Mouse (Mus musculus) adipocyte (in vitro differentiated cells): ENCODE measurements around the gene Nog.

Experiments used
- DNase-seq: peaks from one replicate; pipeline ENCODE4 v3.0.0-alpha.2; 2016; ENCODE audit warnings: low spot score

The Nog gene

DNA sequence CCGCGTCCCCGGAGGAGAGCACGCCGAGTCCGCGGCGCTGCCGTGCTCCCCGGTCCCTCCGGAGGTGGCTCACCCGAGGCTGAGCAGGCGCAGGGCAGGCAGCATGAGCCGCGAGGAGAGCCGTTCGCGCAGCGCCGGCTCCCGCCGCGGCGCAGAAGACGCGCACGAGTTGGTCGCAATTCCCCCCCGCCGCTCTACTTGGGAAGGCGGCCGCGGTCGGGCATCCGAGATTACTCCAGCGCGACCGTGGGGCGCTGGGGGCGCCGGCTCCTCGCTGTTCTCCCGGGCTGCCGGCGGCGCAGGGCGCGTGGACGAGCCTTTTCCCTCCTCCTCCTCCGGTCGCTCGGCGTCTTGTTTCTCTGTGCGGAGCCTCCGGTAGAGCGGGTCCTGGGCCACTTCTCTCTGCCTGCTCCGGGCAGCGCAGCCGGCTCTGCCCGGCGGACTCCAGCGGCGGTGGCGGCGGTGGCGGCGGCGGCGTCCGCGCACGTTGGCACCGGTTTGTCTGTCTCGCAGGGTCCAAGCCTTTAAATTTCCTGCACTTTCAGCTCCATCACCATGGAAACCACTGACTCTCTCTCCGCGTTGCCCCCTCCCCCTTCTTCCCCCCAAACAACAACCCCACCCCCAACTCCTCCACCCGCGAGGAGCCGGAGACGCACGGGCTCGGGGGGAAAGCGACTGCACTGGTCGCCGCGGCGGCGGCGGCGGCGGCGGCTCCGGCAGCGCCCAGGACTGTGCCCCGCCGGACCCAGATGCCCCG lies at the start of gene Nog:
Gene Nog, minus strand, starts transcription at position 277 of the 760 bp plus-strand sequence.
- no peak for DNase-seq

DNA sequence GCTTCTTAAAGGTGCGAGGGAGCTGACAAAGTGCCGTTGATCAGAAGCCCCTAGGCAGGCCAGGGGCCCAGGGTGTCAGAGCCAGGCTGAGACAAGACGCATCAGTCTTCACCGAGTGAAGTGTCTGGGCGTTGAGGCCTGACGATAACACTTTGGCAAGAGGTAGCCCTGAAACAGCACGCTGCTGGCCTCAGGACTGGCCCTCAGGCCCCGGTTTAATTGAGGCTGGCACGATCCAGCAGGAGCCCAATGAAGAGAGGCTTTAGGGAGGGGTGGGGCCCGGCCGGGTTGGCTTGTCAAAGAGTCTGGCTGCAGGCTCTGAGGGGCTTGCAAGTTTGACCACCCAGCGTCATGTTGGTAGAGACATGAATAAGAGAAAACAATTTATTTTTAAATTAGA lies 38.1 kb upstream of the Nog start:
- DNase-seq = no peak

DNA sequence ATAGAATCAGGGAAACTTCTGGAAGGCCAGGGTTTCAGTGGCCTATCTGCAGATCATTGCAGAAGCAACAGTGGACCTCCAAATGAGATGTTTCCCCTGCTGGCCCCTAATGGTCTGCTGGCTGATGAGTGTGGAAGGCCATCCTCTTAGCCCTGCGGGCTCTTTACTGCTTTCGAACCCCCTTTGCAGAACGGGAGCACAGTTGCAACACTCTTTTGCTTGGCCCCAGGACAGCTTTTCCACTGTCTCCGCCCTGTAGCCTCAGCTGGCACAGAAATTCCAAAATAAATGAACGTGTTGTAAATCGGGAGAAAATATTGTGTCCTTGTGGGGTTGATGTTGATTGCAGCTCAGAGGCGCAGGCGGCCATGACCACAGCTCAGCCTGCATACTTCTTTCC lies 37.7 kb upstream of the Nog start:
- DNase-seq = no peak

DNA sequence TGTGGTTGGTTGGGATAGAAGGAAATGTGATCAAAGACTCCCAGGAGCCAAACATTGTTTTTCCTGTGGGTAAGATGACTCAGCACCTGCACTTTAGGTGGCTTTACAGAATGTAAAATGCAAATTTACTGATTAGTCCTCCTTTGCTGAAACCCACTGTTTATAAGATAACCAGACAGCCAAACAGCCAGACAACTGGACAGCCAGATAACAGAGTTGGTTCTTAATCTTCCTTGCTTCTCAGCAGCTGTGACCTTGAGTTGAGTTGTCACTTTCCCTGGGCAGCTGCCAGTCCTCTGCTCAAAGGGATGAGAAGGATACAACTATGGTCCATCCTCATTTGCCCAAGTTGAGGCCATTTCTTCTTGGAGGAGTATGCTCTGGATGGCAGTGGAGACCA lies 35.8 kb upstream of the Nog start:
- no peak for DNase-seq

DNA sequence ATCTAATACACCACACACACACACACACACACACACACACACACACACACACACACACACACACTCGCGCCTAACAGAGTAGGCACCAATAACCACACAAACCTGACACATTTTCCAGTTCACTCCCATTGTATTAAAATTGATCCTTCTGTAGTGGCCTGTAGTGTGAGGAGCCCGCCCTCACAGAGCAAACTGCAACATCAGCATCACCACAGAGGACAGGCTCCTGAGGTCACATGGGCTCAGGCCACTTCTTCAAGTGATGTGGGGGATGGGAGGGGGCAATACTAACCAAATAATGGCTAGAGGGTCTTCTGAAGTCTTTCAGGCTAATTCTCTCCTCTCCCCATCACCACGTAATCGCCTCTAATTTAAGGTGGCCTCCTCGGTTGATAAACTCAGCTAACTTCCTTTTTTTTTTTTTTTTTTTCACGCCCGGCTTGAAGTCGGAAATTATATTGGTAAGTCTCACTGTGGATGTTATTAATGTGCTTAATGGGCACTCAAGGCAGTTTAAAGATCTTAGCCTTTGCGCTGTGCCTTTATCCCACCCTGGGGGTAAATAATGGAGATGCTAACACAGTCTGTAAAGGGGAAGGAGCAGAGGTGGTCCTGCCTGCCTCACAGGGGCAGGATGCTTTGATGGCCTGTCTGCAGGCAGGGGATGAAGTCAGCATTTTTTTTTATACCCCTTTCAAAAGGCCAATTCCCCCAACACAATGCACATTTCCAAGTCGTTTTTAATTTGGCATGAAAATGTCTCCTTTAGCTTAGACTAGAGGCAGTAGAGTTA lies 25.2 kb upstream of the Nog start:
- no peak for DNase-seq

DNA sequence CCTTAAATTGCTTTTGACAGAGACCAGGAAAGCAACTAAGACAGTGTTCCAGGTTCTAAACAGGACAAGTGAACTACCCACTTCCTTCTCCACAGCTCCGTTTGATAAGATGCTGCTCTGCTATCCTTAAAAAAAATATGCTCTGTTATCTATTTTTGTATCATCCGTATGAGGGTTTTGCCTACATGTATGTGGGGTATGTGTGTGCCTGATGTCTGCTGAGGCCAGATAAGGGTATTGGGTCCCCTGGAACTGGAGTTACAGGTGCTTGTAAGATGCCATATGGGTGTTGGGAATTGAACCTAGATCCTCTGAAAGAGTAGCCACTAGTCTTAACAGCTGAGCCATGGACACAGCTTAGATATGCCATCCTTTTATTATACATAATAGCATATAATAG lies 19.6 kb upstream of the Nog start:
- no peak for DNase-seq

DNA sequence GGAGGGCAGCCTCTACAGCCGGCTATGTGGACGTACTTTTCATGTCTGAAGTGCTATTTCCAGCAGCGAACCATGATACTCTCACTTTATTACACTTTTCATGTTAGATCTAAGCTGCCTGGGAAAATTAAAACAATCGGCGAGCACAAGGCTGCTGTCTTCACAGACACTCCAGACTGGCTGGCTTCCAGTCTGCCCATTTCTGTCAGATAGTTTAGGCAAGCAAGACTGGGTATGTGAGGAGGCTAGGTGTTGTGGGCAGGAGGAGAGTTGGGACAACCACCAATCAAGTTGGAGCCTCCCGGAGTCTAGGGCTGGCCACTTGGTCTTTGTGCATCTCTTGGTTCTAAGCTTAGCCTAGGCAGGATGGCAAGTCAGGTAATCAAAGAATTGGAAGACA lies 17.5 kb upstream of the Nog start:
- DNase-seq = no peak

DNA sequence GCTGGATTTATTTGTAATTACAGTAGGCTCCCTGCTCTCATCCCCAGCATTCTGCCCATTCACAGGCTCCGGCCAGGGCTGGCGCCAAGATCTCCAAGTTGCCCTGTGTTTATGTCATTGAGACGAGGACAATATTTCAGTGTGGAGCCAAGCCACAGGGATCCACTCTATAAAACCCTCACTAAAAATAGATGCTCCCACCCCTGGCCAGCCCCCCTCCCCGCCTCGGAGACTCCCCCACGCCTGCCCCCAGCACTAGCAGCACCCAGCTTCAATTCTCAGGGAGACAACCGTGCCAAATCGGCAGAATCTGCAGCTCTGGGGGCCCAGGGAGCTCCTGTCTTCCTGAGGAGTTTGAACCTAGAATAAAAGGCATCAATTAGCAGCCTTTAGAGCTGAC lies 16.2 kb upstream of the Nog start:
- DNase-seq = no peak

DNA sequence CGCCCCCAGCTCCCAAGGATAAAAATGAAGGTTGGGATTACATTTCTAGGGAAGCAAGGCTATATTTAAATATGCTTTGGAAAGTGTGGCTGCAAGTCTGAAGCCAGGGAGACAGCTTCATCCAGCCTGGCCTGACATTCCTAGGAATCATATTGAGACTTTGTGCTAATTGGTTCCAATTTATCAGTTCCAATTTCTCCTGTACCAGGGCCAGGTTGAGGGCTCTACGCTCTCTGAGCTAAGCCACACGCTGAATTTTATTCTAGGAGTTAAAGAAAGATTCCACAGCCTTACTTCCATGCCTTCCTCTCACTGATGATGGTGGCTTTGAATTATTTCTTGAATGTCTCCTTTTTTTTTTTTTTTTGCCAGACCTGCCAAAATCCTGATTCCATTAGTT lies 15.6 kb upstream of the Nog start:
- DNase-seq = no peak

DNA sequence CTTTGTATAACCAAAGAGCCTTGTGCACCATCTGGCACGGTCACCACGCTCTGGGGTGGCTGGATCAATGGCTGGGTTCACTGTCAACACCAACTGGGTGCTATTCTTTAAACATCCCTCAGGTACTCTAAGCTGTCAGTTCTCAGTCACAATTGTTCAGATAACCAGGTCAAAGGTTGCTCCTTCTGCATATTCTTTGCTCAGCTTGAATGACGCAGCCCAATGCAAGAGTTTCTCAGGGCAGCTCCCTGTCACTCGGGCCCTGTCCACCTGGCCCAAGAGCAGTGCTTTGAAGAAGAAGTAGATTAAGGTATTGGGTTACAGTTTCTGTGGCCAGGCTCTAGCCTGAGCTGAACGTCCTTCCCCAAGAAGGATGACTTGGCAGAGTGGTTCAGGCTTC lies 12.2 kb upstream of the Nog start:
- DNase-seq = no peak

DNA sequence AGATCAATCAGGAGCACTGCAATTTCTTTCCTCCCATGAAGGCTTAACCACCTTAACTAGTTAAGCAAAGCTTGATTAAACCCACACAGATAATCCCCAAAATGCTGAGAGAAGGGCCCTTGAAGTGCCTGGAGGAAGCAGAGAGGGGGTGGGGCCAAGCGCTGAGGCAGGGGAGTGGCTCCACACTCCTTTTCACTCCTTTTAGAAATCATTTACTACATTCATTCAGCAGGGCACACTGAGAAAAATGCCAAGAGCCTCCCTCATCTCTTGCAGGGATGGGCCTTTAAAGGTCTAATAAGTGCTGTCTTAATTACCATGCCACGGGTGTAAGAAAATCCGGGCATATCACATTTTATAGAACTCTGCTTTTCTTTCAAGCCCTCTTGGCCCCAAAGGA lies 10.2 kb upstream of the Nog start:
- no peak for DNase-seq

DNA sequence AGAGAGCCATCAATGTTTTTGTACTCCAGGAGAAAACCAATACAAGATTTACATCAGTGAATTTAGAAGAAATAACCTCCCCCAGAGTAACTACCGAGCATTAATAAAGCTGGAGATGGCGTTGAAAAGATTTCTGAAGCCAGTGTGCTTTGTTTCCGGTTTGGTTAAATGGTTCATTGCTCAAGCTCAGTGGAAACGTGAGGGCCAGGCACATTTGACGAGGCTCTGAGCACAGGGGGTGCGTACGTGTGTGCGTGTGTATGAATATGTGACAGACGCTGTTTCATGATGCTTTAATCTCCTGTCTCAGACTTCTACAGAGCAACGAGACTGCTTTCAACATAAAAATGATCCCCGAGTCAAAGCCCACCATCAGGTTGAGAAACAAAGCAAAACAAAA lies 8.1 kb upstream of the Nog start:
- DNase-seq = no peak

DNA sequence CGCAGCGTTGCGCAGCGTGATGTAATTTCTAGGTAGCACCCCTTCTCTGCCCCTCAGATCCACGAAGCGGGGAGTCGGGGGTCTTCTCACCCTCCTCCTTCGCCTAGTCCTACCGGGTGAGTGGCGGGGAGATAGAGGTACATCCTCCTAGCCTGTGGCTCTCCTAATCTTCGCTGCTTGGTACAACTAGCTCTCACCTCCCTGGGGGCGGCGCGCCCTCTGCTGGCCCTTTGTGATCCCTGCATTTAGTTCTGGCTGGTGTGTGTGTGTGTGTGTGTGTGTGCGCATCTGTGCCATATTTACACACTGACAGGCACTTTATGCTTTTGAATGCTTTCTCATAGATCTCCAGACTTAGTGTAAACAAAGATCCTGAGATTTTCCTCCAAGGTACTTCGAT lies 1.3 kb upstream of the Nog start:
- peak; percentile 85 for DNase-seq

DNA sequence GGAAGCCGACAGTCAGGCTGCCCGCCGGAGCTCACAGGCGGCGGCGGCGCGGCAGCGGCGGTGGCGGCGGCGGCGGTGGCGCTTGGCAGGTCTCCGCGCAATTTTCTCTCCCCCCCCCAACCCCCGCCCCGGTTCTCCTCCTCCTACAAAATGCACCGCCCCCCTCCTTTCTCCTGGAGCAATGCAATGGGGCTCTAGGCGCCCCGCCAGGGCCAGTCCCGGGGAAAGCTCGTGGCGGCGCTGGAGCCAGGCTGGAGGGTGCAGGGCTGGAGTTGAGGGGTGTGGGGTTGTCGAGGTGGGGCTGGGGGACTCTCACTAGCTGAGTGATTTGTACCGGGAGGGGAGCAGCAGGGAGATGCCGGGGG lies 666 bp upstream of the Nog start:
- peak; percentile 19 for DNase-seq

DNA sequence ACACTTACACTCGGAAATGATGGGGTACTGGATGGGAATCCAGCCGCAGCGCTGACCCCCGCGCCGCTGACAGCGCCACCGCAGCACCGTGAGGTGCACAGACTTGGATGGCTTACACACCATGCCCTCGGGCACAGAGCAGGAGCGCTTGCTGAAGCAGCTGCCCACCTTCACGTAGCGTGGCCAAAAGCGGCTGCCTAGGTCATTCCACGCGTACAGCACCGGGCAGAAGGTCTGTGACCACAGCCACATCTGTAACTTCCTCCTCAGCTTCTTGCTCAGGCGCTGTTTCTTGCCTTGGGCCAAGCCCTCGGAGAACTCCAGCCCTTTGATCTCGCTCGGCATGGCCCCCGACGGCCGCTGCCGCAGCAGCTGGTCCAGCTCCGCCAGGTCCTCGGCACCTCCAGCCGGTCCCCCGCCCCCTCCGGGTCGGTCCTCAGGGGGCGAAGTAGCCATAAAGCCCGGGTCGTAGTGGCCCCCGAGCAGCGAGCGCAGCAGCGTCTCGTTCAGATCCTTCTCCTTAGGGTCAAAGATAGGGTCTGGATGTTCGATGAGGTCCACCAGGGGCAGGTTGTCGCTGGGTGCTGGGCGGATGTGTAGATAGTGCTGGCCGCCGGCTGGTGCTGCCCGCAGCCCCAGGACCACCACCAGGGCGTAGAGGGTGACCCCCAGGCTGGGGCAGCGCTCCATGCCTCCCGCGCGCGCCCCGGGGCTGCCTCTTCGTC lies 639 bp downstream of the Nog start:
- DNase-seq = no peak

DNA sequence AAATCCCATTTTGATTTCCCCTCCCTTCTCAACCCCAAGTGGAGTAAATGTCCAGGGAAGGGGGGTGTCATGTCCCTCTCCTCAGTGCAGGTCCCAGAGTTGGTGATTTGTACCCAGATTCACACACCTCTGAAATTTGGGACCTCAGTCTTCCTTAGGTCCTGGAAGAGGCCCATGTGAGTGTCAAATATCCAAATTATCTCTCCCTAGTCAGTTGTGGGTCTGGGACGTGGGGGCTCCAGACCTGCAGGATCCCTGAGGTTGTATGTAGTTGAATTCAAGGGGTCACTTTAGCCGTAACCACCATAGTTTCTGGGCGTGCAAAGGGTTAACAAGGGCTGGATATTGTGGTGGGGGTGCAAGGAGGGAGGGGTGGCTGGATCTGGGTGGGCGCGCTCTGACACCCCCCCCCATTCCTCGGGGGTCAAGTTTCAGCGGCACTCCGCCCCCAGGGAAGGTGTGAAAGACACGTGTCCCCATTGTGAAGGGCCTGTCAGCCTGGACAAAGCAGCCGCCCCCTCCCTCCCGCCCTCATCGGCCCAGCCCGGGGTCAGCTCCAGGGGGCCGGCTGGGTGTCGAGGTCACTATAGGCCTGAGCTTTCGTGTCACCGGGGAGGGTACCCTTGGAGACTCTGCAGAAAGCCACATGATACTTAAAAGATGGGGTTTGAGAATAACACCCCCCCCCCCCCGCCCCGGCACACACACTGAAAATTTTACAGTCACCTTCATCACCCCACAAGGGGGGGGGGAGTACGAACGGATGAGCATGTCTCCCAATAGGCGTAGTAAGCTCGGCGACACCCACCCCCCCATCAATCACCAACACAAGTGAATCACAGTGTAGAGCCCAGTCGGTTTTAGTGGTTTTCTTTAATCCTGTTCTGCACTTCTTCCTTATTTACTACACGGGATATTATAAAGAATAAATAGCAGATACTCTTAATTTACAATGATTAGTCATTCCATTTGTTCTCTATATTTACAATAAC lies 2.1 kb downstream of the Nog start:
- DNase-seq = no peak

DNA sequence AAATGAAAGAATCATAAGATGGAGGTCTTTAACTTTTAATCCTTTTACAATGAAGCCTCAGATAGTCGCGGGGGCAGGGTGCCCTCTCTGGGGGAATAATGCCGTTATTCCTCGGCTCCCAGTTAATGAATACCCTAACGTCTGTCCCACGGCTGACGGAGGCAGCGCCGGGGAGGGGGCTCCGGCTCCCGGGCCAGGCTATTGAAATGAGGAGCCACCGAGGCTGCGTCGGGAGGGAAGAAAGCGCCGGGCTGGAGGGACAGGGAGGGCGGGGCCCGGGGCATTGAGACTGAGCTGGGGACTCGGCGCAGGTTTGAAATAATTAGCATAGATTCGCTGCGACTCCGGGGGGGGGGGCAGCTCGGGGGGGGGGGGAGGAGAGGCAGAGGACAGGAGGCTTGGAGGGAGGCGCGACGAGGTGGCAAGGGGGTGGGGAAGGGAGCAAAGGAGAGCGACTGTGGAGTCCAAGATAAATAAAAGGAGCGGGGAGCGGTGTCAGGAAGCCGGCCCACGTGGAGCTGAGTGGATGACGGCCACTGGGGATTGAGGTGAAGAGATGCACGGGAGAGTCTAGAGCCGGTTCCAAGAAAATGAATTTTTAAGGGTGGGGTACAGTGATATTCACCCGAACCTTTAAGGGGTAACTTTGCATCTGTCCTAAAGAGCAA lies 2.9 kb downstream of the Nog start:
- DNase-seq = no peak

DNA sequence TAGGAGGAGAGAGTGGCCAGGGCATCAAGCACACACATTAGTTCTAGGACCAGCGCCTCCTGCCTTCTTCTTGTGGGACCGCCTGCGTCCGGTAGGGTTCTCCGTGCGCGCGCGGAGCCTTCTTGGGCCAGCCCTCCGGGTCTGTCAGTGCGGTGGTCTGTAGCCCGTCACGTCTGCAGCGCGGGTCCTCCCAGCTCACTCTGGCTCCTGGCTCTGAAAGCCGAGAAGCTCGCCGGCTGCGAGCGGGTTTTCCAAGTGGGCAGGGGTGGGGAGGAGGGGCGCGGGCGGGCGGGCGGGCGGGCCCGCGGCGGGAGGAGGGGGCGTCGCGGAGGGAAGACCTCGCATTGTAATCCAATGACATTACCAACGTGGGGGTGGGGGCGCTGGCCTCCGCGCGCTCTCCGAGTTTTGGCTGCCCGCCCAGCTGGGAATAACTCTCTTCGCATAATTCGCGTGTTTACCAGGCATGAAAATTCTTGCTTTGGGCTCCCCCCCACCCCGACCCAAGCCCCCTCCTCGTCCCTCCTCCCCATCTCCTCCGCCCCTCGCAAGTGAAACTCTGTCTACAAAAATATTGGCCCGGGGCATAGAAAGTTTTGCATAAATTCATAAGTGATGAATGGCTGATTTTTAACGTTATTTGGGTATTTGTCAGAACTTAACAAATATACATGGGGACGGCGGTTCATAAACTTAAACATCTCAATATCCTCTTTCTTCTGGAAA lies 3.7 kb downstream of the Nog start:
- no peak for DNase-seq

DNA sequence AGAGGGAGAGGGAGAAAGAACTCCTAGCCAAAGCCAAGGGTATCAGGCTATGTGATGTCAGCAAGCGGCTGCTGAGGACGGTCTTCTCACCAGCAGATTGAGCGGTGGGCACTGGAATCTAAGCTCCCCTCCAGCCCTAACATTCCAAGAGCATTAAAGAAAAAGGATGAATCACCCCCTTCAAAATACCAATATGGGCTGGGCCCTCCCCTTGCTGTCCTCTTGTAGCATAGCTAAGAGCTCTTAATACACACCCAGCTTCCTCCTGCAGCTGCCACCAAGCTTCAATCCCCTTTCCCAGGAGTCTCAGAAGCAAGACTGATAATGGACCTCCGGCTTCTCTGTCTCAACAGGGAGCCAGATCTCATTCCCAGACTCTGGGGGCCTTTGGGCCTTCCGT lies 4.6 kb downstream of the Nog start:
- no peak for DNase-seq

DNA sequence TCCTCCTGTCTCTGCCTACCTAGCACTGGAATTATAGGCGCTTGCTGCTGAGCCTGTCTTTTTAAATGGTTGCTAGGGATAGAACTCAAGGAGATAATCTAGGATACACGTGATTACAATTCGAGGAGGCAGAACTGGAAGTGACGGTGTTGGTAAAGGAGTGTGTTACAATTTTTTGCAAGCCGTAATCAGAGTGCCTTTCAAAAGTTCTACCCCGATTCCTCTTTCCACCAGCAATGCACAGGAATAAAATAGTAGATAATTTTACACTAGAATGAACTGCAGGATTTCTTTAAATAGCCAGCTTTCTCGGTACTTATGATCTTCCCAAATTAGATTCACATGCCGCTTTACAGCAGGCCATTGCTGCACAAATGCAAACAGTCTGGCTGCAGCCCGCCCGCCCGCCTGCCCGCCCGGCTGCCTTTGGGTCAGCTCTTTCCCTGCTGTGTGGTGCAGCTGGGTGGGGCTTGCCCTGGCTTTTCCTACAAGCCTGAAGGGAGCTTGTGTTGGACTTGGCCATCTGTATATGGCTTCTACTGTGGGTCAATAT lies 32.2 kb downstream of the Nog start:
- no peak for DNase-seq
